Mouse (Mus musculus) heart, postnatal 0 days (tissue): ENCODE measurements around the gene Akap12. TPM values are rescaled to one million over a fixed set of nuclear protein-coding genes. Genes with fewer than 3 reads are reported as not detected.

Experiments used
- ATAC-seq: fragments of 200-750 bp; cut with Nextera tagmentation; 2 replicates; pipeline ENCODE4 v1.8.0; 2017; ENCODE audit warnings: low read depth, moderate number of reproducible peaks, moderate library complexity; ENCODE audit not compliant: insufficient read depth
- DNase-seq: peaks from one replicate; pipeline ENCODE4 v3.0.0-alpha.2; 2016; ENCODE audit warnings: low spot score
- H3K27ac ChIP-seq: fragments of 300-500 bp; sonication (generic); 2 replicates; pipeline ENCODE4 v1.5.1; 2014; ENCODE audit warnings: low read depth, mild to moderate bottlenecking
- H3K27me3 ChIP-seq: fragments of 300-500 bp; sonication (generic); 2 replicates; pipeline ENCODE4 v1.6.1; 2014; ENCODE audit warnings: low read length, mixed read lengths; ENCODE audit not compliant: control insufficient read depth, insufficient read depth
- H3K36me3 ChIP-seq: fragments of 300-500 bp; sonication (generic); replicated peaks from 2 replicates; pipeline ENCODE4 v1.6.1; 2014; ENCODE audit warnings: low read length, mixed read lengths; ENCODE audit not compliant: control insufficient read depth, insufficient read depth
- H3K4me1 ChIP-seq: fragments of 300-500 bp; sonication (generic); 2 replicates; pipeline ENCODE4 v1.6.1; 2014; ENCODE audit warnings: antibody characterized with exemption; ENCODE audit not compliant: control insufficient read depth, insufficient read depth
- H3K4me2 ChIP-seq: fragments of 300-500 bp; sonication (generic); 2 replicates; pipeline ENCODE4 v1.6.1; 2014; ENCODE audit warnings: low read depth, mild to moderate bottlenecking, low read length, moderate library complexity
- H3K4me3 ChIP-seq: fragments of 300-500 bp; sonication (generic); 2 replicates; pipeline ENCODE4 v1.5.1; 2014; ENCODE audit warnings: low read depth, low read length
- H3K9ac ChIP-seq: fragments of 300-500 bp; sonication (generic); replicated peaks from 2 replicates; pipeline ENCODE4 v1.6.1; 2014; ENCODE audit warnings: low read depth, low read length, mixed read lengths
- H3K9me3 ChIP-seq: fragments of 300-500 bp; sonication (generic); replicated peaks from 2 replicates; pipeline ENCODE4 v1.6.1; 2016; ENCODE audit warnings: low read length; ENCODE audit not compliant: control insufficient read depth
- CTCF ChIP-seq: IDR thresholded peaks from 2 replicates; pipeline ENCODE4 v1.5.1; 2016; ENCODE audit warnings: antibody characterized with exemption, control low read depth, low read depth
- EP300 ChIP-seq: IDR thresholded peaks from 2 replicates; pipeline ENCODE4 v1.6.1; 2016; ENCODE audit warnings: antibody characterized with exemption, low read depth
- WGBS: fragments of 180-500 bp; shearing (Covaris S2); extraction: QIAGEN DNeasy Blood & Tissue Kit; methylation state at CpG from one replicate; pipeline ENCODE4 v1.1.7; 2014; 5-methylcytosine and 5-hydroxymethylcytosine counted together
- polyA plus RNA-seq: library from polyadenylated mRNA; unstranded; fragments of >200 nt; fragmentation: Nextera tagmentation; extraction: Ambion mirVana; gene quantifications from 2 replicates; pipeline ENCODE4 v1.2.1, GENCODE M21; 2015
- total RNA-seq: library from RNA; depleted of rRNA; stranded (reverse); fragments of >200 nt; gene quantifications from 2 replicates; pipeline ENCODE4 v1.2.3, GENCODE M21; 2014; ENCODE audit warnings: low replicate concordance

Gene Akap12
- total and polyA plus RNA-seq, 2 experiments from 2014 or later = 19.9 to 26.1 TPM

DNA sequence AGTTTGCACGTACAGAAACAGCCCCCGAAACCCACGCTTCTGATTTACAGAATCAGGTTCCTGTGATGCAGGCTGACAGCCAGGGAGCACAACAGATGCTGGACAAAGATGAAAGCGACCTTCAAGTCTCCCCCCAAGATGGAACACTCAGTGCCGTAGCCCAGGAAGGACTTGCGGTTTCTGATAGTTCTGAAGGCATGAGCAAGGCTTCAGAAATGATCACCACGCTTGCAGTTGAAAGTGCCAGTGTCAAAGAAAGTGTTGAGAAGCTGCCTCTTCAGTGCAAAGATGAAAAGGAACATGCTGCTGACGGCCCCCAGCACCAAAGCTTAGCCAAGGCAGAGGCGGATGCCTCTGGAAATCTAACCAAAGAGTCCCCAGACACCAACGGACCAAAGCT, 91.3 kb downstream of the Akap12 start:
- Histone ChIP-seq H3K27ac (no peak overlapping the region), H3K36me3 (peaks cover 62% of the 10 kb centered on the region), H3K4me2 (no peak overlapping the region), H3K4me1 (no peaks in the 10 kb centered on the region), H3K27me3 (no peaks in the 10 kb centered on the region), H3K9me3 (peaks cover 2% of the 10 kb centered on the region; the same call in 1 of the 2 replicates), H3K4me3 (no peak overlapping the region), H3K9ac (no peak overlapping the region)
- DNase-seq = no peak
- ATAC-seq = no peak
- TF ChIP-seq EP300 (no peak), CTCF (no peak)
- WGBS = 76% methylated on average over 10 of the region's 10 CpGs

DNA sequence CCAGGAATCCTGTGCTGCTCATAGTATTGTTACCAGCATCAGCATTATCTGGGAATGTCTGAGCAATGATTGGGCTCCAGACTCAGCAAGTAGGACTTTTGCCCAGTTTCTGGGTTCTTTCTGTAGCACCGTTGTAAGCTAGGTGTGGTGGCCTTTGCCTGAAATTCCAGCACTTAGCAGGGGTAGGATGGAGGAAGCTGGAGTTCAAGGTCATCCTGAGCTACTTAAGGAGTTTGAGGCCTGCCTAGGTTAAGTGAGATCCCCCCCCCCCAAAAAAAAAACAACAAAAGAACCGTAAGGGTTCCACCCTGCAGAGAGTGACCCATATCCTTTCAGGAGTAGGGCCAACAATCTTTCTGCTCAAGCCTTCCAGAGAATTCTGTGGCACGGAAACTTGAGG, 98.4 kb downstream of the Akap12 start:
- peaks cover 21% of the 10 kb centered on the region for H3K36me3 ChIP-seq

DNA sequence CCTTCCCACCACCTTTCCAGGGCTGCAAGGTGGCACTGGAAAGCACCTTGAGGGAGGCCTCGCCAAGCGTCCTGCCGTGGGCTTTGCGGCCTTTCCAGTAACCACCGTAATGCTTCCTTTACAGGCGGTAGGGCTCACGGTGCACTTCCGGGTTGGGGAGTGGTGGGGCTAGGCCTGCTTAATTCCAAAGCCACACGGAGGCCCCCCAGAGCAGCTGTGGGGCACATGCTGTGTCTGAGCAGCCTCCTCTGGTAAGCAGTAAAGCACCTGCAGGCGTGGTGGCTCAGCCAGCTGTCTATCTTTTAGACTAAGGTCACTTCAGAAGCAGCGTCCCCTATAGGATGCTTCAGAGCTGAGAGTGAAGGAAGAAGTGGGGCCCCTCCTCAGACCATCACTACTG, 103.9 kb downstream of the Akap12 start:
- H3K9ac ChIP-seq = no peak overlapping the region
- no peak overlapping the region for H3K27ac ChIP-seq
- H3K4me3 ChIP-seq = no peak overlapping the region
- H3K27me3 ChIP-seq = no peaks in the 10 kb centered on the region
- TF ChIP-seq CTCF (no peak), EP300 (no peak)
- H3K36me3 ChIP-seq = peaks cover 42% of the 10 kb centered on the region
- DNase-seq (no peak), ATAC-seq (no peak)
- H3K4me1 ChIP-seq = no peaks in the 10 kb centered on the region
- no peak overlapping the region for H3K4me2 ChIP-seq
- no peaks in the 10 kb centered on the region for H3K9me3 ChIP-seq
- 89% methylated on average over 11 of the region's 11 CpGs for WGBS

More for the DNA sequence above, 98.4 kb downstream of the Akap12 start:
- Histone ChIP-seq H3K4me3 (no peak overlapping the region), H3K9me3 (peaks cover 4% of the 10 kb centered on the region; the same call in 1 of the 2 replicates), H3K27ac (no peak overlapping the region), H3K9ac (no peak overlapping the region), H3K4me2 (no peak overlapping the region), H3K4me1 (no peaks in the 10 kb centered on the region), H3K27me3 (no peaks in the 10 kb centered on the region)
- ATAC-seq (no peak), DNase-seq (no peak)
- WGBS = 63% methylated on average over 3 of the region's 3 CpGs
- no peak for TF ChIP-seq CTCF

GRCm38 (mm10) chr10:4372011-4372410, 105.8 kb downstream of the Akap12 start:
- H3K4me1 ChIP-seq = no peaks in the 10 kb centered on the region
- no peak overlapping the region for H3K4me3 ChIP-seq
- DNase-seq (peak; percentile 37), ATAC-seq (peak; percentile 31; the same call in 1 of the 2 replicates)
- peak; percentile 66 for TF ChIP-seq CTCF
- no peak for TF ChIP-seq EP300
- H3K9me3 ChIP-seq = no peaks in the 10 kb centered on the region
- no peak overlapping the region for H3K4me2 ChIP-seq
- 41% methylated on average over 5 of the region's 5 CpGs for WGBS
- no peak overlapping the region for H3K9ac ChIP-seq
- H3K36me3 ChIP-seq = peaks cover 42% of the 10 kb centered on the region
- H3K27ac ChIP-seq = no peak overlapping the region
- no peaks in the 10 kb centered on the region for H3K27me3 ChIP-seq

GRCm38 (mm10) chr10:4373558-4373957, 107.4 kb downstream of the Akap12 start:
- H3K9me3 ChIP-seq = no peaks in the 10 kb centered on the region
- H3K27ac ChIP-seq = no peak overlapping the region
- no peak overlapping the region for H3K4me3 ChIP-seq
- ATAC-seq = no peak
- no peak overlapping the region for H3K4me2 ChIP-seq
- no peak for TF ChIP-seq CTCF
- no peaks in the 10 kb centered on the region for H3K4me1 ChIP-seq
- DNase-seq = no peak
- H3K27me3 ChIP-seq = no peaks in the 10 kb centered on the region
- WGBS = 79% methylated on average over 4 of the region's 4 CpGs
- H3K36me3 ChIP-seq = peaks cover 37% of the 10 kb centered on the region
- no peak overlapping the region for H3K9ac ChIP-seq

GRCm38 (mm10) chr10:4374239-4374638, 108.1 kb downstream of the Akap12 start:
- DNase-seq (no peak), ATAC-seq (no peak)
- 90% methylated on average over 7 of the region's 7 CpGs for WGBS
- TF ChIP-seq EP300 = no peak
- H3K4me1 ChIP-seq = no peaks in the 10 kb centered on the region
- H3K4me3 ChIP-seq = no peak overlapping the region
- H3K9ac ChIP-seq = no peak overlapping the region
- H3K27ac ChIP-seq = no peak overlapping the region
- no peak overlapping the region for H3K4me2 ChIP-seq
- H3K9me3 ChIP-seq = no peaks in the 10 kb centered on the region
- peaks cover 30% of the 10 kb centered on the region for H3K36me3 ChIP-seq
- no peaks in the 10 kb centered on the region for H3K27me3 ChIP-seq
